Mouse (Mus musculus): ENCODE data around the gene Gm49355. TPM values are rescaled to one million over a fixed set of nuclear protein-coding genes. Genes with fewer than 3 reads are reported as not detected.

The Gm49355 gene
- total and polyA plus RNA-seq, 3 experiments = 0.08 to 0.26 (median 0.23) TPM

- Histone ChIP-seq H3K9me3 (replicated peaks; ENCODE audit: low read length) (no peaks in the 10 kb centered on the region), H3K9ac (ENCODE audit: insufficient read depth, low read depth) (no peak overlapping the region), H3K27me3 (replicated peaks) (no peaks in the 10 kb centered on the region), H3K4me2 (ENCODE audit: insufficient read depth, low read depth, poor library complexity, severe bottlenecking) (no peak overlapping the region), H3K36me3 (replicated peaks in 1 of 2; ENCODE audit: control insufficient read depth in 1 of 2, insufficient read depth in 1 of 2, low read length in 1 of 2) (peaks cover 44 to 82% of the 10 kb centered on the region in 2 experiments), H3K27ac (ENCODE audit: insufficient read depth, low read depth) (no peak overlapping the region), H3K79me2 (replicated peaks; ENCODE audit: control insufficient read depth, extremely low read depth, insufficient read depth, poor library complexity, severe bottlenecking) (no peaks in the 10 kb centered on the region), H3K4me1 (ENCODE audit: control insufficient read depth in 1 of 2, insufficient read depth in 2 of 2) (no peaks in the 10 kb centered on the region), H3K4me3 (replicated peaks in 1 of 3; ENCODE audit: low read depth in 2 of 3, low read length in 2 of 3, poor library complexity in 1 of 3) (no peak overlapping the region)
- in situ Hi-C loops (cut with MboI; ENCODE audit: low pct_ligation_motif_present, low pct_unique_long_range_greater_than_20kb, low sequenced_read_pairs) (no loop called here), dilution Hi-C loops (cut with MboI; ENCODE audit: extremely low pct_ligation_motif_present, extremely low pct_unique_long_range_greater_than_20kb, low sequenced_read_pairs) (no loop called here)
- no peak for DNase-seq (ENCODE audit: extremely low read depth)
- TF ChIP-seq ZNF384 (IDR thresholded peaks at IDR 0.05; ENCODE audit: low read depth, low read length) (no peak), MAX (IDR thresholded peaks at IDR 0.05; ENCODE audit: low read length) (no peak), POLR2AphosphoS2 (IDR thresholded peaks at IDR 0.05; ENCODE audit: low read depth, low read length) (no peak), GABPA (IDR thresholded peaks at IDR 0.05; ENCODE audit: insufficient replicate concordance, low read depth, low read length) (no peak), TBP (conservative IDR thresholded peaks at IDR 0.05; ENCODE audit: low read depth, low read length) (no peak), RCOR1 (conservative IDR thresholded peaks at IDR 0.05; ENCODE audit: low read depth, low read length) (no peak), ELF1 (IDR thresholded peaks at IDR 0.05; ENCODE audit: low read depth, low read length) (no peak)
Measured at GRCm38 (mm10) chr14:12299171-12299570, 15.4 kb downstream of the Gm49355 start.

GRCm38 (mm10) chr14:12299654-12300053, 15.9 kb downstream of the Gm49355 start:
- in situ Hi-C loops (cut with MboI; ENCODE audit: low pct_ligation_motif_present, low pct_unique_long_range_greater_than_20kb, low sequenced_read_pairs) = loop anchor here (25.0 kb wide), 1 partner anchor 238 kb away; no protein-coding TSS in a partner anchor
- no peak overlapping the region for H3K4me2 ChIP-seq (ENCODE audit: insufficient read depth, low read depth, poor library complexity, severe bottlenecking)
- H3K36me3 ChIP-seq (replicated peaks in 1 of 2; ENCODE audit: control insufficient read depth in 1 of 2, insufficient read depth in 1 of 2, low read length in 1 of 2) = peaks cover 39 to 79% of the 10 kb centered on the region in 2 experiments

GRCm38 (mm10) chr14:12300275-12300674, 16.5 kb downstream of the Gm49355 start:
- H3K27ac ChIP-seq (ENCODE audit: insufficient read depth, low read depth) = no peak overlapping the region
- in situ Hi-C loops (cut with MboI; ENCODE audit: low pct_ligation_motif_present, low pct_unique_long_range_greater_than_20kb, low sequenced_read_pairs) = loop anchor here (25.0 kb wide), 1 partner anchor 237 kb away; no protein-coding TSS in a partner anchor
- no peak overlapping the region for H3K4me3 ChIP-seq (replicated peaks in 1 of 3; ENCODE audit: low read depth in 2 of 3, low read length in 2 of 3, poor library complexity in 1 of 3)
- no peak overlapping the region for H3K9ac ChIP-seq (ENCODE audit: insufficient read depth, low read depth)
- TF ChIP-seq PAX5 (IDR thresholded peaks at IDR 0.05; ENCODE audit: low read length) (no peak), BHLHE40 (IDR thresholded peaks at IDR 0.05; ENCODE audit: low read depth, low read length) (no peak), RCOR1 (conservative IDR thresholded peaks at IDR 0.05; ENCODE audit: low read depth, low read length) (no peak), NRF1 (IDR thresholded peaks at IDR 0.05; ENCODE audit: low read depth, low read length) (no peak), ELF1 (IDR thresholded peaks at IDR 0.05; ENCODE audit: low read depth, low read length) (no peak), NELFE (IDR thresholded peaks at IDR 0.05; ENCODE audit: low read depth, low read length) (no peak)
- H3K79me2 ChIP-seq (replicated peaks; ENCODE audit: control insufficient read depth, extremely low read depth, insufficient read depth, poor library complexity, severe bottlenecking) = no peaks in the 10 kb centered on the region
- H3K4me2 ChIP-seq (ENCODE audit: insufficient read depth, low read depth, poor library complexity, severe bottlenecking) = no peak overlapping the region
- DNase-seq (ENCODE audit: extremely low read depth) = no peak
- no peaks in the 10 kb centered on the region for H3K4me1 ChIP-seq (ENCODE audit: control insufficient read depth in 1 of 2, insufficient read depth in 2 of 2)
- no peaks in the 10 kb centered on the region for H3K9me3 ChIP-seq (replicated peaks; ENCODE audit: low read length)
- H3K36me3 ChIP-seq (replicated peaks in 1 of 2; ENCODE audit: control insufficient read depth in 1 of 2, insufficient read depth in 1 of 2, low read length in 1 of 2) = peaks cover 36 to 75% of the 10 kb centered on the region in 2 experiments
- dilution Hi-C loops (cut with MboI; ENCODE audit: extremely low pct_ligation_motif_present, extremely low pct_unique_long_range_greater_than_20kb, low sequenced_read_pairs) = no loop called here
- no peaks in the 10 kb centered on the region for H3K27me3 ChIP-seq (replicated peaks)

More at GRCm38 (mm10) chr14:12299654-12300053, 15.9 kb downstream of the Gm49355 start:
- Histone ChIP-seq H3K4me3 (replicated peaks in 1 of 3; ENCODE audit: low read depth in 2 of 3, low read length in 2 of 3, poor library complexity in 1 of 3) (no peak overlapping the region), H3K9ac (ENCODE audit: insufficient read depth, low read depth) (no peak overlapping the region), H3K9me3 (replicated peaks; ENCODE audit: low read length) (no peaks in the 10 kb centered on the region), H3K27ac (ENCODE audit: insufficient read depth, low read depth) (no peak overlapping the region), H3K27me3 (replicated peaks) (no peaks in the 10 kb centered on the region), H3K4me1 (ENCODE audit: control insufficient read depth in 1 of 2, insufficient read depth in 2 of 2) (no peaks in the 10 kb centered on the region), H3K79me2 (replicated peaks; ENCODE audit: control insufficient read depth, extremely low read depth, insufficient read depth, poor library complexity, severe bottlenecking) (no peaks in the 10 kb centered on the region)
- no peak for DNase-seq (ENCODE audit: extremely low read depth)
- dilution Hi-C loops (cut with MboI; ENCODE audit: extremely low pct_ligation_motif_present, extremely low pct_unique_long_range_greater_than_20kb, low sequenced_read_pairs) = no loop called here
- TF ChIP-seq NRF1 (IDR thresholded peaks at IDR 0.05; ENCODE audit: low read depth, low read length) (no peak), ZC3H11A (IDR thresholded peaks at IDR 0.05; ENCODE audit: low read depth, low read length) (no peak), CTCF (conservative IDR thresholded peaks at IDR 0.05 in 1 of 2, IDR thresholded peaks at IDR 0.05 in 1 of 2; ENCODE audit: low read depth in 2 of 2, low read length in 2 of 2) (no peak), ETS1 (conservative IDR thresholded peaks at IDR 0.05; ENCODE audit: low read depth, low read length) (no peak), MAX (IDR thresholded peaks at IDR 0.05; ENCODE audit: low read length) (no peak), MAZ (IDR thresholded peaks at IDR 0.05; ENCODE audit: low read depth, low read length) (no peak), USF1 (IDR thresholded peaks at IDR 0.05; ENCODE audit: low read depth, low read length) (no peak), CHD2 (IDR thresholded peaks at IDR 0.05; ENCODE audit: low read length) (no peak), ZKSCAN1 (IDR thresholded peaks at IDR 0.05; ENCODE audit: borderline replicate concordance, low read depth, low read length) (no peak)
